Mouse (Mus musculus) spleen, adult 2 months (tissue): ENCODE results near the gene Nrp1. TPM values are rescaled to one million over a fixed set of nuclear protein-coding genes. Genes with fewer than 3 reads are reported as not detected.

Source experiments
- DNase-seq, 2 experiments: peaks; one replicate each; pipeline versions ENCODE4 v3.0.0 to v3.0.0-alpha.2; 2012 to 2021; ENCODE audit warnings: low spot score in 2 of 2, low read depth in 1 of 2
- H3K27ac ChIP-seq: fragments of 200-500 bp; 2 replicates; pipeline ENCODE4 v1.5.1; 2012; ENCODE audit warnings: low read length, inconsistent platforms; ENCODE audit not compliant: insufficient read depth
- H3K27me3 ChIP-seq: fragments of 200-500 bp; 2 replicates; pipeline ENCODE4 v1.6.1; 2012; ENCODE audit warnings: mild to moderate bottlenecking, moderate library complexity, low read length, inconsistent platforms; ENCODE audit not compliant: control insufficient read depth, insufficient read depth
- H3K36me3 ChIP-seq: fragments of 200-500 bp; 2 replicates; pipeline ENCODE4 v1.6.1; 2012; ENCODE audit warnings: mild to moderate bottlenecking, low read length, inconsistent platforms; ENCODE audit not compliant: control insufficient read depth, insufficient read depth
- H3K4me1 ChIP-seq: fragments of 200-500 bp; 2 replicates; pipeline ENCODE4 v1.6.1; 2011; ENCODE audit warnings: inconsistent platforms; ENCODE audit not compliant: control insufficient read depth, insufficient read depth, insufficient read length
- H3K4me3 ChIP-seq: fragments of 200-500 bp; 2 replicates; pipeline ENCODE4 v1.5.1; 2011; ENCODE audit warnings: mild to moderate bottlenecking, inconsistent platforms; ENCODE audit not compliant: insufficient read depth, insufficient read length; ENCODE audit errors: extremely low read depth
- CTCF ChIP-seq: fragments of 200-500 bp; IDR thresholded peaks from 2 replicates; pipeline ENCODE4 v1.5.1; 2011; ENCODE audit warnings: mild to moderate bottlenecking, inconsistent platforms; ENCODE audit not compliant: insufficient read depth, insufficient read length, insufficient replicate concordance; ENCODE audit errors: extremely low read depth
- POLR2A ChIP-seq: fragments of 200-500 bp; IDR thresholded peaks from 2 replicates; pipeline ENCODE4 v1.6.1; 2011; ENCODE audit warnings: low read depth, low read length, inconsistent platforms
- WGBS: fragments of 180-500 bp; shearing (Covaris S2); methylation state at CpG from one replicate; pipeline ENCODE4 v1.1.7; 2018; 5-methylcytosine and 5-hydroxymethylcytosine counted together
- polyA plus RNA-seq: library from polyadenylated mRNA; depleted of rRNA; stranded (reverse); fragments of >200 nt; gene quantifications from 2 replicates; pipeline ENCODE4 v1.2.3, GENCODE M21; 2012

Nrp1 gene
- polyA plus RNA-seq, 1 experiment: 8.1 TPM

DNA sequence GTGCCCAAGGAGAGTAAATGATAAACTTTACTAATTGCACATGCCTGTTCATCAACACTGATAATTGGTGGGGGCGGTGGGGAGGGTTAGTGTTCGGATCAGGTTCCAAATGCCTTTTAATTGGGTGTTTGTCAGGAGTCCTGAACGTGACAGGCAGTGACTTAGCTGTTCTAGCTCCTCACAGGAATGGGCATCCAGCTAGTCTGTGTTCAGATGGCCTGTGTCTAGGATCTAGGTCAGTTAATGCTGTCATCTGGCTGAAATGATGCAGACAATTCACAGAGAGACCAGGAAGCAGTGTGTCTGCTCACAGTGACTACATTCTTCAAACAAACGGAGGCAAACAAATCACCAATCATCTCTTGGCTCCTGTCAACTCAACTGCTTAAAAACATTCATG lies 12.1 kb downstream of the Nrp1 start:
- Histone ChIP-seq H3K4me3 (no peak overlapping the region), H3K36me3 (no peaks in the 10 kb centered on the region), H3K4me1 (no peaks in the 10 kb centered on the region), H3K27ac (no peak overlapping the region), H3K27me3 (no peaks in the 10 kb centered on the region)
- TF ChIP-seq POLR2A: no peak
- no peak for TF ChIP-seq CTCF
- 88% methylated on average over 4 of the region's 4 CpGs for WGBS
- no peak for DNase-seq

DNA sequence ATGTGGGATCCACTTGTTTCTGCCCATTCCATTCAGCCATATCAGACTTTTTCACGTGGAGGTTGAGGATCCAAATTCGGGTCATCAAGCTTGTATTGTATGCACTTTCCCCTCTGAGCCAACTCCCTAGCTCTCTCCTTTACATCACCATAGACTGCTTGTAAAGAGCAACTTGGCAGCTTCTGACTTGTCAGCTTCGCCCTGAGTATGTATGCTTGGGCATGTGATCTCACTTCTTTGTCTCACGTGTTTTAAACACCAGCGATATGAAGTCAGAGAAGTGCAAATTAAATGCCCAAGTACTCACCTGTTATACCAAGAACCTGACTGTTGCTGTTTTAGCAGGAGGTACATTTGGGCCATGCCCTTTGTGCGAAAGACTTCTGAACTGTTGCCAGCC lies 12.6 kb downstream of the Nrp1 start:
- WGBS: 89% methylated on average over 6 of the region's 6 CpGs
- DNase-seq: no peak

DNA sequence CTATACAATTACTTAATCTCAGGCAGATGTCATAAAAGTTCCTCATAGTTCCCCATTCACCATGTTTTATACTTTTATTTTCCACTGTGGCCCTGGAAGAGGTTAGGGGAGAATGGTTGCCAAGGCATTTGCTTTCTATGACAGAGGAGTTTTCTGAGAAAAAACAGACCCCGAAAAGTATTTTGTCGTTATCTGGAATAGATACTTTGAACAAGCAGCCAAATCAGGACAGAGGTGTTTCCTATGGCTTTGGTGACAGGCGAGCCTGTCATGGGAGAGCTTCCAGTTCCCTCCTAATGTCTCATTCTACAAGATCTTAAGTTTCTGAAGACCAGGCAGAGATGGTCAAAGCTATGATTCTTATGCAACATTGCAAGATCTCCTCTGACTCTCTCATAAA lies 13.4 kb downstream of the Nrp1 start:
- H3K4me1 ChIP-seq: no peaks in the 10 kb centered on the region
- no peak for DNase-seq
- H3K36me3 ChIP-seq: no peaks in the 10 kb centered on the region
- H3K27me3 ChIP-seq: no peaks in the 10 kb centered on the region
- H3K4me3 ChIP-seq: no peak overlapping the region
- no peak for TF ChIP-seq CTCF
- no peak for TF ChIP-seq POLR2A
- 86% methylated on average over 3 of the region's 3 CpGs for WGBS
- H3K27ac ChIP-seq: no peak overlapping the region

More for the DNA sequence above, 12.6 kb downstream of the Nrp1 start:
- Histone ChIP-seq H3K4me1 (no peaks in the 10 kb centered on the region), H3K27me3 (no peaks in the 10 kb centered on the region), H3K4me3 (no peak overlapping the region), H3K27ac (no peak overlapping the region), H3K36me3 (no peaks in the 10 kb centered on the region)
- TF ChIP-seq CTCF (no peak), POLR2A (no peak)

DNA sequence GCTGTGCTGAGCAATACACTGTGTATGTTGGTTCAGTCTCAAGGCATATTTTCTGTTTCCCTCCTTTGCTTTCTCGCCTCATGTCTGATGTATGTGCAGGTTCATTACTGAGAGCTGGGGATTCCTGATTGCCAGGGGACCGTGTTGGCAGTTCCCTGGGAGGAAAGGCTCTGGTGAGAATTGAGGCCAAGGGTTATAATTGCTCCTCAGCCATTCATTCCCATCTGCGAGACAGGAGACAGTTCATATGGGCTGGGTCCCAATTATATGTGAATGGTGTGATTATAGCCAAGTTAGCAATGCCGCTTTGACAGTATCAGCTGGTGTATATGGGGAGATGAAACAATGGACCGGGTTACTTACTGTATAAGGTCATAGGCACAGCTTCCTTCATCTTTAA lies 14.3 kb downstream of the Nrp1 start:
- Histone ChIP-seq H3K4me3 (no peak overlapping the region), H3K27ac (no peak overlapping the region), H3K36me3 (no peaks in the 10 kb centered on the region), H3K27me3 (no peaks in the 10 kb centered on the region), H3K4me1 (no peaks in the 10 kb centered on the region)
- no peak for TF ChIP-seq POLR2A
- no peak for TF ChIP-seq CTCF
- no peak for DNase-seq
- 88% methylated on average over 5 of the region's 5 CpGs for WGBS

DNA sequence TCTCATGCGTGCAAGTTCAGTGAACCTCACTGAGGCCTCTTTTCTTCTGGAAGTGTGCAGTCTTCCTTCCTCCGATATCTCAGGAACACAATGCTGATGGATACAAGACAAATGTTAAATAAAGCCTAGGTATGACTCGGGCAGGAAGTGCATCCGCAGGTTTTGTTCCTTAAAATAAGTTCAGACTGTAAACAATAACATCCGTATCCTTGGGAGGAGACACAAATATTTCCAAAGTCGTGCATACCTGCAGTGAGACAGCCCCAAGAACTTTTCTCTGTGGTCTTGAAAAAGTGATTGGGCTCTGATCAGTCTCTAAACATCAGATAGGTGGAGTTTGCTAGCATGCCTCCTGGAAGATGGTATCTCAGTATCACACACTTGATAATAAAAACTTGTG lies 15.0 kb downstream of the Nrp1 start:
- WGBS: 82% methylated on average over 6 of the region's 6 CpGs
- Histone ChIP-seq H3K27me3 (no peaks in the 10 kb centered on the region), H3K36me3 (no peaks in the 10 kb centered on the region), H3K4me1 (no peaks in the 10 kb centered on the region), H3K27ac (no peak overlapping the region), H3K4me3 (no peak overlapping the region)
- no peak for DNase-seq
- TF ChIP-seq POLR2A (no peak), CTCF (no peak)

DNA sequence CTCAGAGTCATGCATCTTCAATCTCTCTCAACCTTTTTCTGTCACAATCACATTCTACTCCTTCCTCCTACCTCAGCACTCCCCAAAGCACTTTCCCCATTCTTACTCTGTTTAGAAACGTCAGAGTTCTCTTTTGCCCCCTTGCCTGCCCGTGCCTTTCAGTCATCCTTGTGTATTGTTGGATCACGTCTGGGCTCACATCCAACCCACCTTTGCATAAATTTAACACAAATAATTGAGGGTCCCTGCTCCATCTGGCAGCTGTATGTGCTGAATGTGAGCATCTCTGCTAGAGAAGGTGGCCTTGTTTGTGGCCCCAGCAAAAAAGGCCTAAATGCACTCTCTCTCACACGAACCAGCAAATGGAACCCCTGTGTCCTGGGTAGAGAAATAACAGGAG lies 16.9 kb downstream of the Nrp1 start:
- no peaks in the 10 kb centered on the region for H3K27me3 ChIP-seq
- H3K36me3 ChIP-seq: no peaks in the 10 kb centered on the region
- H3K4me3 ChIP-seq: no peak overlapping the region
- H3K4me1 ChIP-seq: no peaks in the 10 kb centered on the region
- 81% methylated on average over 4 of the region's 4 CpGs for WGBS
- no peak overlapping the region for H3K27ac ChIP-seq
- TF ChIP-seq POLR2A (no peak), CTCF (no peak)
- no peak for DNase-seq

DNA sequence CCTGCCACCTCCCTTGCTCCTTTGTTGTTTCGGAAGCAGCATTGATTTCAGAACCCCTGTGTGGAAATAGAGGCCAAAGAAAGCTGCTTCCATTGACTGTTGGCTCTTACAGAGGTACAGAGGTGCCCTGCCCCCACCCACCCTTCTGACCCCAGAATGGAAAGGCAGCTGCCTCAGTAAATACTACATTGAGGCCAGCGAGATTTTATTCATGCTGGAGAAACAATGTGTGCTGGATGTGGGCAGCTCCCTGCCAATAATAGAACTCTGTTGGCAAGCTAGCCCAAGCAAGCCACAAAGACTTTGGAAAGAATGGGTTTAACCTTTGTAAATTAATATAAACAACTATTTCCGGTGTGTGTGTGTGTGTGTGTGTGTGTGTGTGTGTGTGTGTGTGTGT lies 24.8 kb downstream of the Nrp1 start:
- no peaks in the 10 kb centered on the region for H3K36me3 ChIP-seq
- DNase-seq: no peak
- H3K4me1 ChIP-seq: peaks cover 3% of the 10 kb centered on the region; the same call in 1 of the 2 replicates
- 59% methylated on average over 3 of the region's 3 CpGs for WGBS
- no peak overlapping the region for H3K27ac ChIP-seq
- no peak overlapping the region for H3K4me3 ChIP-seq
- H3K27me3 ChIP-seq: no peaks in the 10 kb centered on the region
- TF ChIP-seq POLR2A (no peak), CTCF (no peak)
